Mouse (Mus musculus): ENCODE data around the gene Adamts18. TPM values are rescaled to one million over a fixed set of nuclear protein-coding genes. Genes with fewer than 3 reads are reported as not detected.

The Adamts18 gene
- polyA plus RNA-seq, 1 experiment from 2014 or later, result 3.5 TPM

DNA sequence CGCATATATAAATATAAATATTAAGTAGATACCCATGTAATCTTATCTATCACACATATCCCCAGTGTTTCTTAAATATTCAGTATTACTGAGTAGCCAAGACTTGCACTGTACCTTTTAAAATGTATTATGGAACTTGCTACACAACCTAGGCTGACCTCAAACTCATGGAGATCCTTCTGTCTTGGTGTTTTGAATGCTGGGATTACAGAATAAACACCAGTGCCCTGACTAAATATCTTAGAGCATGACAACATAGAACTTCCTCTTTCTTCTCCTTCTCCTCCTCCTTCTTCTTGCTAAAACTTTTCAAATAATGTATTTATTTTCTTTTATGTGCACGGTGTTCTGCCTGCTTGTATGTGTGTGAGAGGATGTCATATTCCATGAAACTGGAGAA, 95.4 kb downstream of the Adamts18 start:
- Histone ChIP-seq H3K9ac (ENCODE audit: low read depth, low read length) (no peak overlapping the region), H3K27me3 (replicated peaks; ENCODE audit: control insufficient read depth, insufficient read depth, low read length) (no peaks in the 10 kb centered on the region), H3K27ac (ENCODE audit: low read depth, low read length) (no peak overlapping the region), H3K4me3 (ENCODE audit: low read length) (no peak overlapping the region), H3K9me3 (ENCODE audit: control insufficient read depth, low read length) (no peaks in the 10 kb centered on the region), H3K4me2 (ENCODE audit: low read length) (no peak overlapping the region), H3K4me1 (ENCODE audit: control insufficient read depth, insufficient read depth, low read depth, low read length) (no peaks in the 10 kb centered on the region), H3K36me3 (ENCODE audit: control insufficient read depth, insufficient read depth, low read length) (no peaks in the 10 kb centered on the region)
- ATAC-seq, result no peak
- 88% methylated on average over 2 of the region's 2 CpGs for WGBS

DNA sequence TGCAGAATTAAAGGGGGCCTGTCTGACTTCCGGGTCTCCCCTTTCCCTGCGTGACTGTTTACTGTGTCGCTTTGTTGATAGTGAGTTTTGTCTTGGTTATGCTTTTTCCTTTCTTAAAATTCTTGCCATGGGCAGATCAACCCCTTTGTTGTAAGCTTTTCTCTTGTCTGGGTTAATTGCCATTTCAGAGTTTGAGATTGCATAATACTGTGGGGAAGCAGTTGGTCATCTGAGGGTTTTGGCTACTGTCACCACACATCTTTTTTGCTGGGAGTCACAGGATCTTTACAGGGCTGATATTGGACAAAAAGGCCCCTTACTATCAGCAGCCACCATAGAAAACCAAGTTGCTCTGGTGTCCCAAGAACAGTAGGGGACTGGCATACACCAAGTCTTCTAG, 96.2 kb downstream of the Adamts18 start:
- Histone ChIP-seq H3K9me3 (ENCODE audit: control insufficient read depth, low read length) (no peaks in the 10 kb centered on the region), H3K4me1 (ENCODE audit: control insufficient read depth, insufficient read depth, low read depth, low read length) (no peaks in the 10 kb centered on the region), H3K27ac (ENCODE audit: low read depth, low read length) (no peak overlapping the region), H3K27me3 (replicated peaks; ENCODE audit: control insufficient read depth, insufficient read depth, low read length) (no peaks in the 10 kb centered on the region), H3K4me2 (ENCODE audit: low read length) (no peak overlapping the region), H3K4me3 (ENCODE audit: low read length) (no peak overlapping the region), H3K9ac (ENCODE audit: low read depth, low read length) (no peak overlapping the region), H3K36me3 (ENCODE audit: control insufficient read depth, insufficient read depth, low read length) (no peaks in the 10 kb centered on the region)
- WGBS, result 84% methylated on average over 3 of the region's 3 CpGs
- ATAC-seq, result no peak

DNA sequence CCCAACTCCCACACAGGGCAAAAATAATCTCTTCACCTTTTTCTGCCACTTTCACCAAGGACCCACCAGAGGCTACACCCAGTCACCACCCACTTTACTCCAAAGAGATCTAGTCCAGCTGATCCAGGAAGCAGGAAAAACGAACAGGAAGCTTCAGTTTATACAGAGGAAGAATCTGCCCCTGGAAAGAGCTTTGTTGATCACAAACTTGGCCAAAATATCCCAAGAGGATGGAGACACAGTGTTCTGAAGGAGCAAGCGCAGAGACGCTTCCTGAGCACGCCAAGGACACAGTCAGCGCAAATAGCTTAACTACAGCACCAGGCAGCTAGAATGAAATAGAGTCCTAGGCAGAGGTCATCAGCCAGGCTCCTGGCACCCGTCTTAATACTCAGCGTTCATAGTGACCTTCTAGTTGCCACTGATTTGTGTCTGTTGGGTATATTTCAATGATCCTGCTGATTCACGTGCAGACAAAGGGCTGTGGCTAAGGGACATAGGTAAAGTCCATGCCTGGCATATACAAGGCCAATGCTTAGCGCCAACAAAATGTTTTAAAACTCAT, 113.0 kb downstream of the Adamts18 start:
- peaks cover 2% of the 10 kb centered on the region for H3K36me3 ChIP-seq (ENCODE audit: control insufficient read depth, insufficient read depth, low read length)
- 82% methylated on average over 9 of the region's 9 CpGs for WGBS
- H3K4me2 ChIP-seq (ENCODE audit: low read length), result no peak overlapping the region
- H3K27me3 ChIP-seq (replicated peaks; ENCODE audit: control insufficient read depth, insufficient read depth, low read length), result no peaks in the 10 kb centered on the region
- H3K9me3 ChIP-seq (ENCODE audit: control insufficient read depth, low read length), result no peaks in the 10 kb centered on the region
- no peak overlapping the region for H3K27ac ChIP-seq (ENCODE audit: low read depth, low read length)
- no peak overlapping the region for H3K4me3 ChIP-seq (ENCODE audit: low read length)
- no peak overlapping the region for H3K9ac ChIP-seq (ENCODE audit: low read depth, low read length)
- no peak for ATAC-seq
- H3K4me1 ChIP-seq (ENCODE audit: control insufficient read depth, insufficient read depth, low read depth, low read length), result no peaks in the 10 kb centered on the region

DNA sequence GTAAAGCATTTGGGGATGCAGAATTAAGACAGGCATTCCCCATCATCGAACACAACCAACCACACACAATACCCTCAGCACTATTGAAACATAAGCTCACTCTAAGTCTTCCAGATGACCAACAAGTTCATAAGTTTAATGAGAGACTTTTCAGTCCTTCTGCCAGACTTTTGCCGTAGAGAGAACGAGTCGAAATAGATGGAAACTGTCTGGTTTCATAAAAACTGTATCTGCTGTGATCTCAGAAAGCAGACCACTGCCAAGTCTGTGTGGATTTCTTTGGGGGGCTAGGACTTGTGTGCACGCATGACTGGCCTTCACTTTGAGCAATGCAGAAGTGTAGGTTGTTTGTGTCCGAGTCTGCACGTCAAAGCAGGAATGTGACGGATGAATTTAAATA, 123.2 kb downstream of the Adamts18 start:
- Histone ChIP-seq H3K4me3 (ENCODE audit: low read length) (no peak overlapping the region), H3K27me3 (replicated peaks; ENCODE audit: control insufficient read depth, insufficient read depth, low read length) (no peaks in the 10 kb centered on the region), H3K27ac (ENCODE audit: low read depth, low read length) (no peak overlapping the region), H3K36me3 (ENCODE audit: control insufficient read depth, insufficient read depth, low read length) (no peaks in the 10 kb centered on the region), H3K9me3 (ENCODE audit: control insufficient read depth, low read length) (no peaks in the 10 kb centered on the region), H3K4me1 (ENCODE audit: control insufficient read depth, insufficient read depth, low read depth, low read length) (no peaks in the 10 kb centered on the region), H3K4me2 (ENCODE audit: low read length) (no peak overlapping the region), H3K9ac (ENCODE audit: low read depth, low read length) (no peak overlapping the region)
- WGBS, result 73% methylated on average over 8 of the region's 8 CpGs
- ATAC-seq, result no peak

DNA sequence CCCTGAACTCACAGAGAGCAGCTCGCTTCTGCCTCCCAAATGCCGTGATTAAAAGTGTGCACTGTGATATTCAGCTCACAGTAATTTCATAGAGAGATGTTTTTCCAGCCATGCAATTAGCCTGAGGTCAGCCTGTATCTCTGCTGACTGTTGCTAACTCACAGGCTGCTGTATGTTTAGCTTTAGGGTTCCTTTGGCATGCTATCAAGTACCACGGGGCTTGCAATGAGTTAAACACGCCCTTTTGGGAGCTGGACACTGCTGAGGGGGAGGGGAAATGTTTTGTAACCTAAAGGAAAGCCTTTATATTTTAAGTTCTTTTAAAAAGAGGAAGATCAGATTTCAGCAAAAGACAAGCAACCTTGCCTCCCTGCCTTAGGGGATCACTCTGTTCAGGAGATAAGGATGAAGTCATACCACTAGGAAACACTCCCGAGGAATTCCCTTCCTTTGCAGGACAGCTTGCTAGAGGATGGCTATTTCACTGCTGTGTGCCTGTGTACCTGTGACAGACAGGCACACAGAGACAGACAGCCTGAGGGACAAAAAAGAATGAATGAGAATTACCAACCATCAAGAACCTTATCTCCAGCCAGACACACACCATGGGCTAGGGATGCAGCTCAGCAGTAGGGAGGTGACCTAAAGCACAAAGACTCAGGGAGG, 124.5 kb downstream of the Adamts18 start:
- no peak for ATAC-seq
- Histone ChIP-seq H3K4me3 (ENCODE audit: low read length) (no peak overlapping the region), H3K4me2 (ENCODE audit: low read length) (no peak overlapping the region), H3K4me1 (ENCODE audit: control insufficient read depth, insufficient read depth, low read depth, low read length) (no peaks in the 10 kb centered on the region), H3K27ac (ENCODE audit: low read depth, low read length) (no peak overlapping the region), H3K27me3 (replicated peaks; ENCODE audit: control insufficient read depth, insufficient read depth, low read length) (no peaks in the 10 kb centered on the region), H3K36me3 (ENCODE audit: control insufficient read depth, insufficient read depth, low read length) (no peaks in the 10 kb centered on the region), H3K9ac (ENCODE audit: low read depth, low read length) (no peak overlapping the region), H3K9me3 (ENCODE audit: control insufficient read depth, low read length) (no peaks in the 10 kb centered on the region)
- 62% methylated on average over 5 of the region's 5 CpGs for WGBS

DNA sequence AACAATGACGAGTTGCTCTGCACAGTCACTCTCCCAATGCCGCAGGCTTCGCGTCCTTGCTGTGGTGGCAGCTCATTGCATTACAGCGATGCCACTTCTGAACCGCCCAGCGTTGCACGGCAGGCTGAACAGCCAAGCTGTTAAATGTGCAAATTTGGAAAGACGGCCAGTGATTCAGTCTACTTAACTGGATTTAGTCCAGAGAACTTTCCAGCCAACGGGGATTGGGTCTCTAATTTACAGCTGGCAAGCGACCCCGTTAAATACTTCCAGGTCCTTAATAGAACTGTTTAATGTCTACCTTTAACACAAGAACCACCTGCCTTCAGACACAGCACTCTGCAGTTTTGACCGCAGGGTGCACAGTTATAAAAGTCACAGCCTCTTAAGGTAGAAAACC, 127.1 kb downstream of the Adamts18 start:
- H3K27me3 ChIP-seq (replicated peaks; ENCODE audit: control insufficient read depth, insufficient read depth, low read length), result no peaks in the 10 kb centered on the region
- H3K9me3 ChIP-seq (ENCODE audit: control insufficient read depth, low read length), result no peaks in the 10 kb centered on the region
- 74% methylated on average over 13 of the region's 13 CpGs for WGBS

DNA sequence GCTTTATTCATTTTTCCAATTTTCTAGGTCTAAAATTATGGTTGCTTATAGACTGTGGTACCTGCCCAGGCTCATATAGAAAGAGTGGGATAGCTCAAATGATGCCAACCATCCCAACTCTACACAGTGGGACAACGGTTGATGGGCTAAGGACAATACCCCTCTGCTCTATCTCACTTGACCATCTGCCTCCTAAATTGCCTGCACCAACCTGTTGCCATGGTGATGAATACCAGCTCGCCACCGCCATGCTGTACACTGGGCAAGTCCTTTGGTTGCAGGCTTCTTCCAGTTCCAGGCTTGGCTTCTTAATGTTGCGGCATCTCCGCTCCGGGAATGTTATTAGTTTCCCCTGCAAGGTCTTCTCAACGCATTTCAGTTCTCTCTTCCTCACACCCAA, 143.6 kb downstream of the Adamts18 start:
- 42% methylated on average over 7 of the region's 7 CpGs for WGBS
- H3K4me1 ChIP-seq (ENCODE audit: control insufficient read depth, insufficient read depth, low read depth, low read length), result no peaks in the 10 kb centered on the region
- ATAC-seq, result no peak

More for the DNA sequence above, 127.1 kb downstream of the Adamts18 start:
- H3K4me2 ChIP-seq (ENCODE audit: low read length), result no peak overlapping the region
- H3K27ac ChIP-seq (ENCODE audit: low read depth, low read length), result no peak overlapping the region
- no peak overlapping the region for H3K4me3 ChIP-seq (ENCODE audit: low read length)
- no peaks in the 10 kb centered on the region for H3K36me3 ChIP-seq (ENCODE audit: control insufficient read depth, insufficient read depth, low read length)
- H3K9ac ChIP-seq (ENCODE audit: low read depth, low read length), result no peak overlapping the region
- no peaks in the 10 kb centered on the region for H3K4me1 ChIP-seq (ENCODE audit: control insufficient read depth, insufficient read depth, low read depth, low read length)
- ATAC-seq, result no peak

DNA sequence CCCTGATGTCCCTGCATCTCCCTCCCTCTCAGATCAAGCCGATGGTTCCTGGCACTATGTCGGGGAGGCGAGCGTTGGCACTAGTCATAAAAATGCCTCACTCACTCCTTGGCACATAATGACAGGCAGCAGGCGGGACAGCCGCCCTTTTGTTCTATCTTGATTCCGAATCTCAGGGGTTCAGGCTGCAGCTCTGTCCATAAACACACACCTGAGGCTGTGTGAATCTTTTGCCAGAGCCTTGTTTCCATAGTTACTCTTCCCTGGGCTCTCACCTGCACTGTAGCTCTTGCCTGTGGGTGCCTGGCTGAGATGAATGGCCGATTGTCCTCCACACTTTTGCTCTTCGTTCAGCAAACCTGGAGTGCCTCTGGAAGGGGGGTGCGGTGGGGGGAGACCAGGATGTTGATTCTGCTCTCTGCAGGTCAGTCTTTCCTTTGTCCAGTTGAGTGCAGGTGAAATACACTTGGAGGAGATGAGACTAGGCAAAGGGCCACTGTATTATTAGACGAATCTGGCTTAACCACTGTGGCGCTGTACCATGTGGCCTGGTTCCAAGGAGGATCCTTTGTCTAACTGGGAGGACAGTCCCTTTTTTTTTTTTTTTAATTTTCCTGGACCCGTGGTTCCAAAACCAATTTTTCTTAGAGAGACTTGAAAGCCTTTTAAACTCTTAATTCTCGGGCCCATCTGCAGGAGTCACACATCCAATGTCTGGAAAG, 156.8 kb downstream of the Adamts18 start:
- Histone ChIP-seq H3K27ac (ENCODE audit: low read depth, low read length) (peak overlapping the region; percentile 35; the same call in 1 of the 2 replicates), H3K4me3 (ENCODE audit: low read length) (no peak overlapping the region), H3K4me1 (ENCODE audit: control insufficient read depth, insufficient read depth, low read depth, low read length) (peaks cover 6% of the 10 kb centered on the region), H3K9ac (ENCODE audit: low read depth, low read length) (no peak overlapping the region), H3K27me3 (replicated peaks; ENCODE audit: control insufficient read depth, insufficient read depth, low read length) (no peaks in the 10 kb centered on the region), H3K4me2 (ENCODE audit: low read length) (peak overlapping the region; percentile 10; the same call in 1 of the 2 replicates), H3K36me3 (ENCODE audit: control insufficient read depth, insufficient read depth, low read length) (no peaks in the 10 kb centered on the region), H3K9me3 (ENCODE audit: control insufficient read depth, low read length) (no peaks in the 10 kb centered on the region)
- ATAC-seq, result peak; percentile 82
- 51% methylated on average over 14 of the region's 14 CpGs for WGBS

More for the DNA sequence above, 143.6 kb downstream of the Adamts18 start:
- H3K27ac ChIP-seq (ENCODE audit: low read depth, low read length), result no peak overlapping the region
- no peak overlapping the region for H3K4me3 ChIP-seq (ENCODE audit: low read length)
- H3K4me2 ChIP-seq (ENCODE audit: low read length), result no peak overlapping the region
- H3K9me3 ChIP-seq (ENCODE audit: control insufficient read depth, low read length), result no peaks in the 10 kb centered on the region
- H3K27me3 ChIP-seq (replicated peaks; ENCODE audit: control insufficient read depth, insufficient read depth, low read length), result no peaks in the 10 kb centered on the region
- no peak overlapping the region for H3K9ac ChIP-seq (ENCODE audit: low read depth, low read length)
- no peaks in the 10 kb centered on the region for H3K36me3 ChIP-seq (ENCODE audit: control insufficient read depth, insufficient read depth, low read length)

DNA sequence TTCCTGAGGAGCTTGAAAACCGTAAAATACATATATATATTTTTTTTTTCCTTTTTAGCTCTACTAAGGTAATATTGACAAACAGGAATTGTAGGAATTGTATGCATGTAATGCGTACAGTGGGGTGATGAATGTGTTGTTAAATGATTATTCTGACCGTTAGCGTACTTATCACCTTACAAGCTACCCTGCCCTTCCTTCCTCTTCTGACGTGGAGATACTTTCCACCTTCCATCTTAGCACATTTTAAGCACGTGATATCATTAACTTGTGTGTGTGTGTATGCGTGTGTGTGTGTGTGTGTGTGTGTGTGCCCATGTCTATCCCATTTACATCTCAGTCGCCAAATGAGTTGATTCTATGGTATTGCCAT, 160.0 kb downstream of the Adamts18 start:
- WGBS, result 77% methylated on average over 8 of the region's 8 CpGs
- Histone ChIP-seq H3K27me3 (replicated peaks; ENCODE audit: control insufficient read depth, insufficient read depth, low read length) (no peaks in the 10 kb centered on the region), H3K4me2 (ENCODE audit: low read length) (no peak overlapping the region), H3K36me3 (ENCODE audit: control insufficient read depth, insufficient read depth, low read length) (no peaks in the 10 kb centered on the region), H3K4me3 (ENCODE audit: low read length) (no peak overlapping the region), H3K9me3 (ENCODE audit: control insufficient read depth, low read length) (0 out of 2 replicates have a peak, but pooled peaks cover 4% of the 10 kb centered on the region), H3K27ac (ENCODE audit: low read depth, low read length) (no peak overlapping the region), H3K9ac (ENCODE audit: low read depth, low read length) (no peak overlapping the region), H3K4me1 (ENCODE audit: control insufficient read depth, insufficient read depth, low read depth, low read length) (peaks cover 6% of the 10 kb centered on the region)
- ATAC-seq, result no peak

Data from hindbrain, embryonic 16.5 days (tissue).